24 mouse cellular contexts compared by ENCODE assay signal in genomic region chr2:178862620-178863019, GRCm38 (mm10).
"Had no signal": no experiment of that assay in that cellular context is flagged by ENCODE, and none has a peak within 500 bp of the region (broad histone marks: within the 10 kb centered on the region; RNA-seq: fewer than 3 reads in every experiment).

No protein-coding gene starts in this region.

- ATAC-seq: hindbrain, embryonic 16.5 days; intestine, embryonic 16.5 days; liver, postnatal 0 days had no signal

- H3K27me3 ChIP-seq: heart, embryonic 13.5 days; heart, embryonic 15.5 days; limb, embryonic 12.5 days; liver, embryonic 13.5 days; liver, embryonic 15.5 days had no signal

- DNase-seq: gastrocnemius, postnatal 36 days; heart, adult 18-20 months; heart, postnatal 14 days; heart, postnatal 36 days; kidney, adult 11 months; kidney, adult 2 months; kidney, postnatal 10 days; kidney, postnatal 25 days; kidney, postnatal 4 days; liver; liver, embryonic 13.5 days; liver, postnatal 0 days had no signal

- H3K27ac ChIP-seq: heart, embryonic 10.5 days; heart, embryonic 13.5 days; heart, embryonic 15.5 days; hindbrain, embryonic 13.5 days; layer of hippocampus, adult 2 months; left cerebral cortex, adult 2 months; limb, embryonic 10.5 days; limb, embryonic 12.5 days; liver, embryonic 13.5 days; liver, embryonic 15.5 days had no signal

- H3K9me3 ChIP-seq: heart, embryonic 10.5 days; heart, embryonic 13.5 days; heart, embryonic 15.5 days; hindbrain, embryonic 13.5 days; limb, embryonic 10.5 days; limb, embryonic 12.5 days; liver, embryonic 13.5 days; liver, embryonic 15.5 days had no signal

- H3K36me3 ChIP-seq: heart, embryonic 10.5 days; heart, embryonic 13.5 days; heart, embryonic 15.5 days; hindbrain, embryonic 13.5 days; limb, embryonic 10.5 days; limb, embryonic 12.5 days; liver, embryonic 13.5 days; liver, embryonic 15.5 days had no signal

- H3K4me2 ChIP-seq: heart, embryonic 13.5 days; heart, embryonic 15.5 days; hindbrain, embryonic 13.5 days; limb, embryonic 12.5 days; liver, embryonic 11.5 days; liver, embryonic 13.5 days; liver, embryonic 15.5 days had no signal

- H3K4me1 ChIP-seq: heart, embryonic 10.5 days; heart, embryonic 13.5 days; heart, embryonic 15.5 days; hindbrain, embryonic 13.5 days; liver, embryonic 13.5 days; liver, embryonic 15.5 days had no signal

- H3K4me3 ChIP-seq: heart, embryonic 10.5 days; heart, embryonic 13.5 days; heart, embryonic 15.5 days; hindbrain, embryonic 13.5 days; layer of hippocampus, adult 2 months; left cerebral cortex, adult 2 months; limb, embryonic 10.5 days; limb, embryonic 12.5 days; liver, embryonic 13.5 days; liver, embryonic 15.5 days had no signal

- H3K9ac ChIP-seq: heart, embryonic 13.5 days; heart, embryonic 15.5 days; hindbrain, embryonic 13.5 days; limb, embryonic 12.5 days; liver, embryonic 13.5 days; liver, embryonic 15.5 days; liver, postnatal 0 days had no signal
